Mouse (Mus musculus): Measurements from ENCODE around the gene Pigo.

DNA sequence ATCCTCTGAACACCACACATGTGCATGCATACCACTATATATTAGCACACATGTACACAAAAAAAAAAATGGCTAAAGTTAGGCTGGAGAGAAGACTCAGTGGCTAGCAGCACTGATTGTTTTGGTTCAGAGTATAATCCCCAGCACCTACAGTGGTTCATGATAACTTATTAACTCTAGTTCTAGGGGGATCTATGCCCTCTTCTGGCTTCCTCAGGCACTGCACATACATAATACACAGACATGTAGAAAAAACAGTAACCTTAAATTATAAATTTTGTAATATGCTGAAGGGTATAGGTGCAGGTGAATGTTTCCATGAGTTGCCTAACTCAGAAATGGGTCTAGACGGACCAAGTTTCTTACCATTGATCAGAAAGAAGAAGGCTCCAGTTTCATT is 37.3 kb downstream of the Pigo start:
- TF ChIP-seq EP300 (IDR thresholded peaks at IDR 0.05; ENCODE audit: insufficient read depth, low read depth, low read length) (no peak), CTCF (IDR thresholded peaks at IDR 0.05; ENCODE audit: low read depth, low read length) (no peak)
